Mouse (Mus musculus) myocyte (in vitro differentiated cells): ENCODE data around the gene Adamts8. TPM values are rescaled to one million over a fixed set of nuclear protein-coding genes. Genes with fewer than 3 reads are reported as not detected.

Experiments
- H3K27me3 ChIP-seq: one replicate; pipeline ENCODE4 v1.6.1; 2011; ENCODE audit not compliant: control insufficient read depth, insufficient read depth, insufficient read length
- H3K36me3 ChIP-seq: one replicate; pipeline ENCODE4 v1.6.1; 2011; ENCODE audit not compliant: control insufficient read depth, insufficient read depth
- H3K4me2 ChIP-seq: one replicate; pipeline ENCODE4 v1.6.1; 2011; ENCODE audit warnings: low read depth, control low read depth
- H3K4me3 ChIP-seq: one replicate; pipeline ENCODE4 v1.5.1; 2011; ENCODE audit warnings: mild to moderate bottlenecking, control low read depth, moderate library complexity
- H3K79me2 ChIP-seq: one replicate; pipeline ENCODE4 v1.6.1; 2011; ENCODE audit not compliant: control insufficient read depth, insufficient read depth
- H3ac ChIP-seq: one replicate; pipeline ENCODE4 v1.6.1; 2011; ENCODE audit not compliant: control insufficient read depth, insufficient read length
- CEBPB ChIP-seq: IDR thresholded peaks from 2 replicates; pipeline ENCODE4 v1.6.1; 2011; ENCODE audit warnings: mild to moderate bottlenecking, moderate library complexity; ENCODE audit not compliant: poor library complexity, insufficient read depth, severe bottlenecking
- E2F4 ChIP-seq: IDR thresholded peaks from one replicate; pipeline ENCODE4 v1.6.1; 2011; ENCODE audit warnings: mild to moderate bottlenecking, control low read depth, moderate library complexity; ENCODE audit not compliant: insufficient read depth
- MAX ChIP-seq: IDR thresholded peaks from one replicate; pipeline ENCODE4 v1.6.1; 2011; ENCODE audit warnings: low read depth, mild to moderate bottlenecking, control low read depth
- MYOD1 ChIP-seq, 3 experiments: IDR thresholded peaks; one replicate each; pipeline ENCODE4 v1.6.1; 2011; ENCODE audit warnings: control low read depth in 2 of 3, low read depth in 2 of 3, mild to moderate bottlenecking in 2 of 3, moderate library complexity in 1 of 3; ENCODE audit not compliant: insufficient read length in 2 of 3, control insufficient read depth in 1 of 3
- MYOG ChIP-seq, 3 experiments: IDR thresholded peaks; one replicate each; pipeline ENCODE4 v1.6.1; 2011; ENCODE audit warnings: control low read depth in 2 of 3, low read depth in 2 of 3, mild to moderate bottlenecking in 2 of 3; ENCODE audit not compliant: insufficient read length in 2 of 3, control insufficient read depth in 1 of 3, insufficient read depth in 1 of 3
- POLR2A ChIP-seq: IDR thresholded peaks from one replicate; pipeline ENCODE4 v1.6.1; 2011; ENCODE audit warnings: low read depth, mild to moderate bottlenecking, control low read depth, moderate library complexity; ENCODE audit not compliant: insufficient read length
- POLR2AphosphoS2 ChIP-seq: IDR thresholded peaks from one replicate; pipeline ENCODE4 v1.6.1; 2011; ENCODE audit warnings: low read depth, control low read depth; ENCODE audit not compliant: insufficient read length
- REST ChIP-seq: IDR thresholded peaks from one replicate; pipeline ENCODE4 v1.6.1; 2011; ENCODE audit warnings: mild to moderate bottlenecking, control low read depth, moderate library complexity; ENCODE audit not compliant: insufficient read depth, insufficient read length
- SRF ChIP-seq: IDR thresholded peaks from one replicate; pipeline ENCODE4 v1.6.1; 2011; ENCODE audit warnings: low read depth; ENCODE audit not compliant: control insufficient read depth, insufficient read length
- TCF12 ChIP-seq: IDR thresholded peaks from one replicate; pipeline ENCODE4 v1.6.1; 2011; ENCODE audit warnings: mild to moderate bottlenecking, control low read depth; ENCODE audit not compliant: poor library complexity, insufficient read depth, severe bottlenecking
- TCF3 ChIP-seq: IDR thresholded peaks from one replicate; pipeline ENCODE4 v1.6.1; 2011; ENCODE audit warnings: low read depth, control low read depth; ENCODE audit not compliant: insufficient read length
- USF1 ChIP-seq: IDR thresholded peaks from one replicate; pipeline ENCODE4 v1.6.1; 2011; ENCODE audit warnings: low read depth, mild to moderate bottlenecking, control low read depth, moderate library complexity
- polyA plus RNA-seq: library from polyadenylated mRNA; unstranded; fragments of >200 nt; fragmentation: generic; extraction: Trizol; gene quantifications from one replicate; pipeline ENCODE4 v1.2.1, GENCODE M21; 2012; ENCODE audit warnings: missing spikeins

The Adamts8 gene
- polyA plus RNA-seq, 1 experiment = not detected

GRCm38 (mm10) chr9:30955246-30955645, 12.9 kb downstream of the Adamts8 start:
- no peak for TF ChIP-seq USF1
- no peak for TF ChIP-seq POLR2A
- no peak for TF ChIP-seq MAX
- no peaks in the 10 kb centered on the region for H3K36me3 ChIP-seq
- H3K4me3 ChIP-seq = no peak overlapping the region
- no peak overlapping the region for H3ac ChIP-seq
- H3K79me2 ChIP-seq = no peaks in the 10 kb centered on the region
- H3K4me2 ChIP-seq = no peak overlapping the region
- H3K27me3 ChIP-seq = peaks cover 6% of the 10 kb centered on the region

DNA sequence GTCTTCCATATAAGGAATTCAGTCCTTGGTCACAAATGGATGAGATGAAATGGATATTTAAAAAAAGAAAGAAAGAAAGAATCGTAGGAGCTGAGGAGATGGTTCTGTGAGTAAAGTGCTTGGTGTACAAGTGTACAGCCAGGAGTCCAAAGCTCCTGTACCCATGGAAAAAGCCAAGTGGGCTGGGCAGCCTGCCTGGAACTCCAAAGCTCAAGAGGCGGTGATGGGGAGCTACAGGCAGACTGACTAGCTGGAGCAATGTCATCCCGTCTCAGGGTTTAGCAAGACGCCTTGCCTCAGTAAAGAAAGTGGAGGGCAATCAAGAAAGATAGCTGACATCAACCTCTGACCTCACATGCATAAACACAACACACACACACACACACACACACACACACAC, 21.4 kb downstream of the Adamts8 start:
- peaks cover 14% of the 10 kb centered on the region for H3K27me3 ChIP-seq
- no peak for TF ChIP-seq MYOG (IDR thresholded peaks at IDR 0.05; ENCODE audit: control insufficient read depth in 1 of 3, insufficient read depth in 1 of 3, insufficient read length in 2 of 3, low read depth in 2 of 3)
- no peak for TF ChIP-seq POLR2AphosphoS2
- no peak for TF ChIP-seq MAX
- TF ChIP-seq TCF3 = no peak
- TF ChIP-seq MYOD1 (IDR thresholded peaks at IDR 0.05; ENCODE audit: control insufficient read depth in 1 of 3, insufficient read length in 2 of 3, low read depth in 2 of 3) = no peak
- H3K36me3 ChIP-seq = no peaks in the 10 kb centered on the region
- H3K4me3 ChIP-seq = no peak overlapping the region
- no peaks in the 10 kb centered on the region for H3K79me2 ChIP-seq
- H3K4me2 ChIP-seq = no peak overlapping the region
- no peak overlapping the region for H3ac ChIP-seq

DNA sequence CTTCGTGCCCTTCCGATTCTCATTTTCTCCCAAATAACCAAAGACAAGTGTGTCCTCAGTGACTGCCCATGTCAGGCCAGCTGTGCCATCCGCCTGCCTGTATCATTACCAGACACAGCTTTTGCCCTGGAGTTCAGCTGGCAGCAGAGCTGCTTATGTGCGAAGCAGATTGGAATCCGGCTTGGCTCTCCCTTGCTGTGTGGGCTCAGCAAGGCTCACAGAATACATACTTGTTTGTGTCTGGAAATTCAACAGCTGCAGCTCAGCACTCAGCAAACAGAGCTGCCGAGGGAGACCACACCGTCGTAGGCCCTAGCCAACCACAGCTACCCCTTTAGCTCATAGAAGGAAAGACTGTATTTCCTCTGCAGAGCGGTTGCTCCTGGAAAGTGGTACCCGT, 22.3 kb downstream of the Adamts8 start:
- no peak overlapping the region for H3ac ChIP-seq
- no peaks in the 10 kb centered on the region for H3K79me2 ChIP-seq
- TF ChIP-seq TCF12 (no peak), CEBPB (no peak), MYOD1 (IDR thresholded peaks at IDR 0.05; ENCODE audit: control insufficient read depth in 1 of 3, insufficient read length in 2 of 3, low read depth in 2 of 3) (no peak), E2F4 (no peak), MYOG (IDR thresholded peaks at IDR 0.05; ENCODE audit: control insufficient read depth in 1 of 3, insufficient read depth in 1 of 3, insufficient read length in 2 of 3, low read depth in 2 of 3) (no peak)
- peaks cover 14% of the 10 kb centered on the region for H3K27me3 ChIP-seq
- no peaks in the 10 kb centered on the region for H3K36me3 ChIP-seq
- no peak overlapping the region for H3K4me2 ChIP-seq
- no peak overlapping the region for H3K4me3 ChIP-seq

- Histone ChIP-seq H3K4me2 (no peak overlapping the region), H3ac (no peak overlapping the region), H3K4me3 (no peak overlapping the region), H3K79me2 (no peaks in the 10 kb centered on the region), H3K36me3 (no peaks in the 10 kb centered on the region), H3K27me3 (peaks cover 10% of the 10 kb centered on the region)
- TF ChIP-seq USF1 (no peak), CEBPB (no peak), POLR2A (no peak), E2F4 (no peak), MYOD1 (IDR thresholded peaks at IDR 0.05; ENCODE audit: control insufficient read depth in 1 of 3, insufficient read length in 2 of 3, low read depth in 2 of 3) (no peak), TCF3 (no peak), MAX (no peak), POLR2AphosphoS2 (no peak), REST (no peak), MYOG (IDR thresholded peaks at IDR 0.05; ENCODE audit: control insufficient read depth in 1 of 3, insufficient read depth in 1 of 3, insufficient read length in 2 of 3, low read depth in 2 of 3) (no peak), TCF12 (no peak), SRF (no peak)
Observed at GRCm38 (mm10) chr9:30966881-30967280, 24.5 kb downstream of the Adamts8 start.

GRCm38 (mm10) chr9:30968130-30968529, 25.8 kb downstream of the Adamts8 start:
- Histone ChIP-seq H3K79me2 (no peaks in the 10 kb centered on the region), H3K36me3 (no peaks in the 10 kb centered on the region), H3K4me3 (no peak overlapping the region), H3K27me3 (peaks cover 11% of the 10 kb centered on the region), H3K4me2 (no peak overlapping the region), H3ac (no peak overlapping the region)
- TF ChIP-seq SRF (no peak), CEBPB (no peak), MYOG (IDR thresholded peaks at IDR 0.05; ENCODE audit: control insufficient read depth in 1 of 3, insufficient read depth in 1 of 3, insufficient read length in 2 of 3, low read depth in 2 of 3) (no peak), TCF3 (no peak), MYOD1 (IDR thresholded peaks at IDR 0.05; ENCODE audit: control insufficient read depth in 1 of 3, insufficient read length in 2 of 3, low read depth in 2 of 3) (no peak), USF1 (no peak), MAX (no peak)

DNA sequence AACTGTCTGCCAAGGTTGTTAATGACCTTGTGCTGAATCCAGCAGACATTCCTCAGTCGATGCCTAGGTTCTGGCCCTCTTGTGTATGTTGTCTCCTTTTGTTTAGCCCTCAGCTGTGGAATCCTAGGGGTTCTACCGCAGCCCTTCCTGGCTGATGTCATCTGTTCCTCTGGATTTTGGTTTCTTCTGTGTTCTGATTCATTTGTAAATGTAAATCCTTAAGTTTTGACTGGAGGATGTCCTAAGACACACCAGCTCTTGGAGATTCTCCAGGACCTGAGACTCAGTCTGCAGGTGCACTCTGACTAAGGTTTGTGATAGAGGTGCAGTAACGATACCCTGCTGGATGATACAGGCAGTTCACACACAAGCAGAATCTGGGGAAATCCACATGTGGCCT, 27.6 kb downstream of the Adamts8 start:
- no peak for TF ChIP-seq REST
- TF ChIP-seq CEBPB = no peak
- TF ChIP-seq MYOD1 (IDR thresholded peaks at IDR 0.05; ENCODE audit: control insufficient read depth in 1 of 3, insufficient read length in 2 of 3, low read depth in 2 of 3) = no peak
- no peak for TF ChIP-seq POLR2AphosphoS2
- TF ChIP-seq E2F4 = no peak
- no peak for TF ChIP-seq POLR2A
- no peak for TF ChIP-seq SRF
- TF ChIP-seq TCF3 = no peak
- no peak for TF ChIP-seq MYOG (IDR thresholded peaks at IDR 0.05; ENCODE audit: control insufficient read depth in 1 of 3, insufficient read depth in 1 of 3, insufficient read length in 2 of 3, low read depth in 2 of 3)
- no peak for TF ChIP-seq USF1
- no peak for TF ChIP-seq TCF12
- TF ChIP-seq MAX = no peak

More for the DNA sequence above, 27.6 kb downstream of the Adamts8 start:
- peaks cover 11% of the 10 kb centered on the region for H3K27me3 ChIP-seq
- H3K36me3 ChIP-seq = no peaks in the 10 kb centered on the region
- no peaks in the 10 kb centered on the region for H3K79me2 ChIP-seq
- H3ac ChIP-seq = no peak overlapping the region
- H3K4me3 ChIP-seq = no peak overlapping the region
- H3K4me2 ChIP-seq = no peak overlapping the region
